Mouse (Mus musculus): ENCODE data around the gene Casp9.

Casp9 gene

GRCm38 (mm10) chr4:141817706-141818105, 24.3 kb downstream of the Casp9 start:
- no peak for DNase-seq (ENCODE audit: low read depth)

- DNase-seq (ENCODE audit: low read depth), result no peak
Observed at GRCm38 (mm10) chr4:141818861-141819260, 25.4 kb downstream of the Casp9 start.

GRCm38 (mm10) chr4:141819316-141819715, 25.9 kb downstream of the Casp9 start:
- no peak for DNase-seq (ENCODE audit: low read depth)

DNA sequence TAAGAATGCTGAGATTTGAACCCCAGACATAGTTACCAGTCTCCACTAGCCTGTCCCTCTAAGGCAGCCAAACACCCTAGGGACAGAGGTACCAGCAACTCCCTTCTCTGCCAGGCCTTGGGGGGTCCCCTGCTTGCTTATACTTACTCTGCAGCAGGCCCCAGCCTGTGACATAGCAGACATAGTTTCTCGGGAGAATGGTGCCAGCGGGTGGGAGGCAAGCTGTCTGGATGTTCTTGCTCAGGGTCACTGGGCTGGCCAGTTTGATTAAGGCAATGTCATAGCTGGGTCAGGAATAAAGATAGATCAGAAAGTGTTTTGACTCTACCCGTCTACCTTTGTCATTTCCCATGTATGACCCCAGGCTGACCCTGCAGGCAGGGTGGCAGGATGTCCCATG, 27.8 kb downstream of the Casp9 start:
- no peak for DNase-seq (ENCODE audit: low read depth)

- no peak for DNase-seq (ENCODE audit: low read depth)
Observed at GRCm38 (mm10) chr4:141822089-141822488, 28.7 kb downstream of the Casp9 start.

- peak; percentile 67 for DNase-seq (ENCODE audit: low read depth)
Observed at GRCm38 (mm10) chr4:141822979-141823378, 29.6 kb downstream of the Casp9 start.

DNA sequence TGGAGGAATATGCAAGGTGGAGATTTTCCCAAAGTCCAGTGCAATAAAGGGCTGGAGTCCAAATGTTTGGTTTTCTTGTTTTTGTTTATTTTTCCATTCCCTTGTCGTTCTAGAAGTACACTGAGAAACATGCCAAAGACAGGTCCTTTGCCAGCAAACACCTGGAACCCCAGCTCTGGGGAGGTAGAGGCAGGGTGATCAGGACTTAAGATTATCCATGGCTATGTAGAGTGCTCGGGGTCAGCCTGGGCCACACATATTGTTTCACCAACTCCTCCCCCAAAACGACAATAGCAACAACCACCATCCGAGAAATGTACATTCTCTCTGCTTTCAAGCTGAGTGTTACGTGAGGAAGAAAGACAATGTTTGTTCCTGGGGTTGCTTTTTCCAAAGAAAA, 32.6 kb downstream of the Casp9 start, which contains the start of gene Cela2a:
Cela2a (minus strand) TSS at position 101 of the 400 bp plus-strand sequence.
- DNase-seq (ENCODE audit: low read depth), result no peak

- DNase-seq (ENCODE audit: low read depth), result no peak
Observed at GRCm38 (mm10) chr4:141827401-141827800, 34.0 kb downstream of the Casp9 start.

DNA sequence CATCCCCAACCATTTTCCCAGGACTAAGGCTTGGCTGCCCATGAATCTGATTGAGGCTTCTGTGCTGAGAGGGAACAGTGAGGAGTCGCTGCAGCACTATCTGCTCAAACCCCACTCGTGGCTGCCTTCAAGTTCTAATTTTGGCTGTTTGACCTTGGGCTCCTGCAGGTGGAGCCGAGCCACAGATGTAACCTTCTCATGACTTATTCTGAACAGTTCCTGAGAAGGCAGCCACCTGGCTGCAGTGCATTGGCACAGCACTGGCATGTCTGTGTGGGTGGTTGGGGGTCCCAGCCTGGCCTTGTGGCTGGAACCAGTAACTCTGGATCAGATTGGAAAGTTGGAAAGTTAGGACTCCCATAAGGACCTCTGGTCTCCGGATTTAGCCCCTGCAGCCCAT, 34.8 kb downstream of the Casp9 start:
- no peak for DNase-seq (ENCODE audit: low read depth)

- no peak for DNase-seq (ENCODE audit: low read depth)
Observed at GRCm38 (mm10) chr4:141830381-141830780, 37.0 kb downstream of the Casp9 start.

- no peak for DNase-seq (ENCODE audit: low read depth)
Observed at GRCm38 (mm10) chr4:141831361-141831760, 37.9 kb downstream of the Casp9 start.

DNA sequence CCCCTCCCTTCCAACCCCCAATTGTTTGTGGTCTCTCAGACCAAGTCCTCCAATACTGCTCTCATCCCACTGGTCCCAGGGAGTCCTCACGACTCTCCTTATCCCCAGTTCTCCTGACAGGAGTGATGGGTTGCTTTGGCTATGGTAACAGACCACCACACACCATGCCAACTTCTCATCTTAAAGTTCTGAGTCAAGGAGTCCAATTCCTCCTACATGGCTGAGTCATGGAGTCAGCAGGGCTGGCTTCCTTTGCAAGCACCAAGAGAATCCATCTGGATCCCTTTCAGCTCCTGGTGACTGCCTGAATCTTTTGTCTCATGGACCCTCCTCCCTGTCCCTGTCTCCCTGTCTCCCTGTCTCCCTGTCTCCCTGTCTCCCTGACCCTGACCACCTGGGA, 40.5 kb downstream of the Casp9 start:
- no peak for DNase-seq (ENCODE audit: low read depth)

DNA sequence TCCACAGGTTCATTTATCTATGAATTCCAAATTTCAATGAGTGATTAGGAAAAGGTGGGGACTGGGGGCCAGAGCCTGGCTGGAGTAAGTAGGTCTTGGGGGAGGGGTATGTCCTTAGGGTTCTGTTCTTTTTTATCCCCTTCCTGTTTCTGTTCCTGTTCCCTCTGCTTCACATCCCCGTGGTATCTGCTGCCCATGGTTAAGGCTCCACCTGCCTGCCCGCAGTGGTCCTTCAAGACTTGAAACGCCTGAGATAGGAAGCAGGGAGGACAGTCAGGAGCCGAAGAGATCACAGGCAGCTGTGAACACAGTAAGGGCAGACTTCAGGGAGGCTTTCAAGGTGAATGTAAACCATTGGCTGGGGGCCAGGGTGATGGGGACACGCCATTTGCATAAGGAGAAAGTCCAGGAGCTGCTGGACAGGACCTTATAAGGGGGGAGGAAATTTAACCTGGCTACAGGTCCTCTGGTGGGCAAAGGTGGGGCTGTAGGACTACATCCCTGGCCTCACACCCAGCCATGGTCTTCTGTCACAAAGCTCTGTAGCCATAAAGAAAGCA, 41.2 kb downstream of the Casp9 start:
- DNase-seq (ENCODE audit: low read depth), result no peak

DNA sequence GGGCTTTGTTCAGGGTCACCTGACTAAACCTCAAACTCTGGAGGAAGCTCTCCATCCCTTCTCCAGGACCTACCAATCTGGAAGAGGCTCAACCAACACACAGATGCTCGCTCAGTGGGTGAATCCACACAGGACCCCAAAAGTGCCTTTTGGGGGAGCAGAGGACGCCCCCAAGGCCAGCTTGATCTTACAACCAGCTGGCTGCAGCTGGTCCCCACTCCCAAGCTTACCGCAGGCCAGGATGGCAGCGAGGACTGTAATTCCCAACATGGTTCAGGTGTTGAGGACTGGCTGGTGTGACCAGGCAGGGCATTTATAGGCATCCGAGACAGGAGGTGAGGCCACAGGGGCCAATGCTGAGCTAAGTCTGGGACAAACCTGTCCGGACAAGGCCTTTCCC, 52.6 kb downstream of the Casp9 start, which contains the start of gene Ctrc:
Ctrc (minus strand) TSS at position 361 of the 400 bp plus-strand sequence.
- DNase-seq (ENCODE audit: low read depth), result no peak

GRCm38 (mm10) chr4:141853437-141853836, 60.0 kb downstream of the Casp9 start:
- no peak for DNase-seq (ENCODE audit: low read depth)

DNA sequence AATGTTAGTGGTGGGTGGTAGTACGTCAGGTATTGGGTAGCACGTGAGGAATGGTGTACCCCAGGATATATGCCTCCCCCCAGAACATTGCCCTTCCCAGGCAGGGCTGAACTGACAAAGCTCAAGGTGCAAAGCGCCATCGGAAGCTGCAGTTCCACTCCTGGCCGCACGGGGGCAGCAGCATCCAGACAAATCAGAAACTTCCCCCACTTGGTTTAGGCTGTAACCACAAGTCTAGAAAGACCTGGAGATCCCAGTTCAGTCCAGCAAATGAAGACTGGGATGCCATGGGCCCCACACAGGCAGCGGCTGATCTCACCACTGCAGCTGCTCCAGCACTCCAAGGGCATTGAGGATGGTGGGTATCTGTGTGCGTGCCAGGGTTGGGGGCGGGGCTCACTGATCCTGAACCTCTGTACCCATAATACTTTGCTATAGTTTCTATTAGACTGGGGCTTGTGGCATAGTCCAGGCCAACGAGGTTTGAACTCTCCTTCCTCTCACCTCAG, 64.1 kb downstream of the Casp9 start:
- peak; percentile 70 for DNase-seq (ENCODE audit: low read depth)

DNA sequence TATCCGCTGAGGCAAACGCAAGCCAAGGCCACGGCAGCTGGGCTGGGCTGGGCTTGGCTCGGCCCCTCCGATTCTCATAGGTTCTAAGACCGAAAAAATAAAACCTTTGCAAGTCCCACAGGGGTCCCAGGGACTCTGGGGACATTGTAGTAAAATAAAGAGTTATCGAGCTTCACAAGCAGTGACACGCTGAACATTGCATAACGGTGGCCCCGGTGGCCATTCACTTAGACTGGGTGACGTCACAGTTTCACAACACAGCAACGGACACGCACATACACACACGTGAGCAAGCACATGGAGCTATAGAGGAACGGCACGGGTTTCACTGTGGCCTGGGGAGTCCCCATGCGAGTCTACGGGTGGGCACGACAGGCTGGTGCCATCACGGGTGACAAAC, 65.1 kb downstream of the Casp9 start:
- no peak for DNase-seq (ENCODE audit: low read depth)

DNA sequence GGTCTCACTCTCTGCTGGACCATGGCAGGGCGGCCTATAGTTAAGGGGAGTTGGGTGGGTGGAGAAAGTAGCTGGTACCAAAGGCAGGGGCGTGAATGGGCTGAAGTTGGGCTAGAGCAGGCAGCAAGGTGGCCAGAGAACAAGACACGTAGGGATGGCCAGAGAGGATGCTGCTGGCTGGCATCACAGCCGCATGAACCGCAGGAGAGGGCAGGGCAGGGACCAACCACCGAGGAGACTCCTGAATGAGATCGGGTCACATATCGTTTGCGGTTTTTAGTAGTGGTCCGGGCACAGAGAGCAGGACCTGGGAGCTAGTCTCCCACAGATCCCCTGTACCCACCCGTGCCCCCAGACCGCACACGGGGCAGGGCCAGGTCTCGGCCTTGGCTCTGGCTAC, 65.9 kb downstream of the Casp9 start:
- DNase-seq (ENCODE audit: low read depth), result no peak

DNA sequence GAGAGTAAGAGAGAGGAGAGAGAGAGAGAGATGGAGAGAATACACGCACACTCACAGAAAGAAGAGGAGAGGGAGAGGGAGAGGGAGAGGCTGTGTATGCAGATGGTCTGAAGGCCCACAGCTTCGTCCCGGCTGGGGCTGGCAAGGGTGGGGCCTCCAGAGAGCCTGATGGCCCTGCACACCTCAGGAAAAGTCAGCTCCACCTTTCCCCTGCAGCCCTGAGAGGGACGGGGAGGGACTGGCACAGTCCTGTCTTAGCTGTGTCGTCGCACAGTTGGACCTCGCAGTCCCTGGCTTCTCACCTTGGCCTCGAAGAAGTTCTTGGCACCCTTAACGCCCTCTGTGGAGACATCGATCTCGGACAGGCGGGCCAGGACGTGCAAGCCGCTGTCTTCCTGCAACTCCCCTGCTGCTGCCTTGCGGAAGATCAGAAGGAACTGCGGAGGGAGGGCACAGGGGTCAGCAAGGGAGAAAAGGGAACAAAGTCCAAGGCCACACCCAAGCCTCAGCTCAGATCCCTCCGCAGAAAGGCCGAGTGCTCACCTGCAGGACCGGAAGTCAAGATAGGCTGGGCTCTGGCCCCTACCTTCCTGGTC, 66.9 kb downstream of the Casp9 start:
- no peak for DNase-seq (ENCODE audit: low read depth)

DNA sequence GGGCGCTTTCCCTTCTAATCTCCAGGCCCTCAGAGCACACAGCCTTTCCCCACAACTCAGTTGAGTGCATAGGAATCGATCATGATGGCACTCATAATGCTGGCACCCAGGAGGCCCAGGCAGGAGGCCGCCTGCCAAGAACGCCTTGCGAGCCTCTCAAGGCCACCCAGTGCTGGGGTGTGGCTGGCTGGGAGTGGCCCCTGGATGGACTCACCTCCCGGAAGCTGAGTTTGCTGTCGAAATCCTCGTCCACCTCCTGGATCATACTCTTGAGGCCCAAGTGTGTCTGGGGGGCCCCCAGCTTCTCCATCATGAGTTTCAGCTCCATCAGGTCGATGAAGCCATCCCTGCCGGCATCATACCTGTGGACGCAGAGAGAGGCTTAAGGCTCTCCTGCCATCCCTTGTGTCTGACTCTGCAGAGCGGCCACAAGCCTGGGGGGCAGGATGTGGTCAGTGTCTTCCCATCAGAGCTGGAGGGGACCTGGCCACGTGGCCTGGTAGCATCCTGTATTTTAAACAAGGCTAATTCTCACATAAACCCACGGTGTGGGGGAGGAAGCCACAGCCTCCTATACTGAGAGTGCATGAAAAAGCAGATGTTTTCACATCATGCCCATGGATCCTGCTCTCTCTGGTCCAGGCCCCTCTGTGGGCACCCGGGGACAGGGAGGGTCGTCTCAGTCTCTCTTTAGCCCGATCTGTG, 68.3 kb downstream of the Casp9 start:
- no peak for DNase-seq (ENCODE audit: low read depth)

- DNase-seq (ENCODE audit: low read depth), result no peak
Observed at GRCm38 (mm10) chr4:141862867-141863266, 69.5 kb downstream of the Casp9 start.

DNA sequence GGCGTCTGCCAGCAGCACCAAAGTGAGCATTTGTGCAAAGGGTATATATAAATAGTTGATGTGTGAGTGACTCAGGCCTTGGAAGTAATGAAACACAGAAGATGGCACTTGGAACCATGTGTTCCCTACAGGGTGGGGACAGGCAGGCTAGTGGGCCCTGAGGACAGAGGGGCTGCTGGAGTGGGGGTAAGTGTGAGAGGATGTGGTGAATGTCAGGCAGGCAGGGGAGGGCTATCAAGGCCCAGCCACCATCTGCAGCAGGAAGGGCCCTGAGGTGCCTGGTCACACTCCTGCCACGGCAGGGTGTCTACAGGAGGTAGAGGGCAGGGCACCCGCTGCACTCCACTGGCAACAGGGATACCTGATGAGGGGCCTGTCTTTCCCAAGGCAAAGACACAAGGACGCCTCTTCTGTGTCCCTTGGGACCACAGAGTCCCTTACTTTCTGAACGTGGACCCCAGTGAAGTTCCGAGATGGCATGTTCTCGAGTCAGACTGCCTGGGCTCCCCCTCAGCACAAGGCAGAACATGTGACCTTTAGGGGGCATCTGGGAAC, 70.4 kb downstream of the Casp9 start:
- DNase-seq (ENCODE audit: low read depth), result no peak

- no peak for DNase-seq (ENCODE audit: low read depth)
Observed at GRCm38 (mm10) chr4:141864506-141864905, 71.1 kb downstream of the Casp9 start.

Data from c-Kit-positive CD71-negative TER-119-negative erythroid progenitor cells, embryonic 14.5 days (primary cell).